In the genomic region with DNA sequence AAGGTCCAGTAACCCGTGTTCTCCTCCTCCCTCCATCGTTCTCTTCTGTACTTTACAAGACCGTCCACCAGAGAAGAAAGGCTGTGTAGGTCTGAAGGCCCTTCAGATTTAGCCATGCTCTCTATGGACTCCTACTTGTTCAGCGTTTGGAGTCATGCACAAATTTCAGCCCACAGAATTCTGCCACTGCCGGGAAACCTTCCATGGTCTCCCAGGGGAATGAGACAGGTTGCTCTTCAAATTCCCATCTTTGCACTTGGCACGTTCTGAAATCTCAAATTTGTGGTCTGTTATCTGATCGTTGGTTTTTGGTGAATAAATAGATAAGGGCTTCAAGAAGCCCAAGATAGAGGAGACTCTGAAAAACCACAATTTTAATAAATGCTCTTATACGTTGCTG, we compare ENCODE assay signal across 8 mouse cellular contexts. TPM values are rescaled to one million over a fixed set of nuclear protein-coding genes. Genes with fewer than 3 reads are reported as not detected.
DNase-seq lines count a peak whose midpoint lies in the region; ATAC-seq and TF ChIP-seq lines count a peak whose summit lies in the region.
"Had no signal": no experiment of that assay in that cellular context is flagged by ENCODE, and none has a peak within 500 bp of the region (broad histone marks: within the 10 kb centered on the region; RNA-seq: fewer than 3 reads in every experiment).

No protein-coding gene starts in this region.

- H3K27ac ChIP-seq in kidney, embryonic 16.5 days (ENCODE audit: low read length) = no peak overlapping the region
- no peak overlapping the region for H3K27ac ChIP-seq in CH12.LX (ENCODE audit: insufficient read depth, low read depth)
- no peak overlapping the region for H3K27ac ChIP-seq in embryonic facial prominence, embryonic 13.5 days
- H3K27ac ChIP-seq in limb, embryonic 14.5 days (replicated peaks; ENCODE audit: low read depth, low read length) = no peak overlapping the region

- no peak overlapping the region for H3K9ac ChIP-seq in kidney, embryonic 16.5 days (replicated peaks; ENCODE audit: low read length)
- peak overlapping the region; percentile 46; the same call in 1 of the 2 replicates for H3K9ac ChIP-seq in CH12.LX (ENCODE audit: insufficient read depth, low read depth)
- no peak overlapping the region for H3K9ac ChIP-seq in embryonic facial prominence, embryonic 13.5 days
- H3K9ac ChIP-seq in limb, embryonic 14.5 days (ENCODE audit: low read depth, low read length, severe bottlenecking) = no peak overlapping the region

- no peak for TF ChIP-seq POLR2A in CH12.LX (IDR thresholded peaks at IDR 0.05; ENCODE audit: low read depth, low read length)
- no peak for TF ChIP-seq POLR2A in limb, embryonic 14.5 days (IDR thresholded peaks at IDR 0.05; ENCODE audit: borderline replicate concordance, extremely low read depth, insufficient read depth, insufficient read length)

- H3K4me3 ChIP-seq in kidney, embryonic 16.5 days (ENCODE audit: low read length) = no peak overlapping the region
- no peak overlapping the region for H3K4me3 ChIP-seq in CH12.LX (replicated peaks in 1 of 3; ENCODE audit: low read depth in 2 of 3, low read length in 2 of 3, poor library complexity in 1 of 3)
- no peak overlapping the region for H3K4me3 ChIP-seq in embryonic facial prominence, embryonic 13.5 days
- no peak overlapping the region for H3K4me3 ChIP-seq in limb, embryonic 14.5 days (replicated peaks; ENCODE audit: low read length)
- H3K4me3 ChIP-seq: myocyte had no signal

- H3K9me3 ChIP-seq in kidney, embryonic 16.5 days (ENCODE audit: low read length) = no peaks in the 10 kb centered on the region
- no peaks in the 10 kb centered on the region for H3K9me3 ChIP-seq in CH12.LX (replicated peaks; ENCODE audit: low read length)
- no peaks in the 10 kb centered on the region for H3K9me3 ChIP-seq in embryonic facial prominence, embryonic 13.5 days
- H3K9me3 ChIP-seq in limb, embryonic 14.5 days (ENCODE audit: control insufficient read depth, low read length) = no peaks in the 10 kb centered on the region

- no peak for DNase-seq in kidney, adult 8-10 months
- DNase-seq in CH12.LX (ENCODE audit: extremely low read depth) = no peak
- no peak for DNase-seq in limb, embryonic 14.5 days (ENCODE audit: low spot score)
- DNase-seq in thymus, adult 18-20 months = no peak
- DNase-seq in spleen, adult 18-20 months = no peak

- TF ChIP-seq RAD21 in CH12.LX (IDR thresholded peaks at IDR 0.05; ENCODE audit: low read depth, low read length) = no peak

- H3K4me2 ChIP-seq in kidney, embryonic 16.5 days (replicated peaks; ENCODE audit: low read depth, low read length) = peak overlapping the region; percentile 85
- peak overlapping the region; percentile 89 for H3K4me2 ChIP-seq in CH12.LX (ENCODE audit: insufficient read depth, low read depth, poor library complexity, severe bottlenecking)
- H3K4me2 ChIP-seq in embryonic facial prominence, embryonic 13.5 days = peak overlapping the region; percentile 86
- H3K4me2 ChIP-seq in limb, embryonic 14.5 days (replicated peaks; ENCODE audit: low read depth, low read length, severe bottlenecking) = peak overlapping the region; percentile 78

- TF ChIP-seq EP300 in CH12.LX (IDR thresholded peaks at IDR 0.05; ENCODE audit: low read length) = no peak

- no peak for TF ChIP-seq CTCF in CH12.LX (conservative IDR thresholded peaks at IDR 0.05 in 1 of 2, IDR thresholded peaks at IDR 0.05 in 1 of 2; ENCODE audit: low read depth in 2 of 2, low read length in 2 of 2)

- no peak for ATAC-seq in kidney, embryonic 16.5 days (ENCODE audit: low FRiP score, low TSS enrichment)
- ATAC-seq in embryonic facial prominence, embryonic 13.5 days (ENCODE audit: insufficient number of reproducible peaks, insufficient read depth, low FRiP score, low TSS enrichment, low read depth) = no peak
- no peak for ATAC-seq in limb, embryonic 14.5 days (ENCODE audit: low FRiP score, low read depth)

- dilution Hi-C loops in CH12.LX (cut with MboI; ENCODE audit: extremely low pct_ligation_motif_present, extremely low pct_unique_long_range_greater_than_20kb, low sequenced_read_pairs) = loop anchor here (25.0 kb wide), 1 partner anchor 171 kb away; no protein-coding TSS in a partner anchor

- H3K27me3 ChIP-seq in kidney, embryonic 16.5 days (ENCODE audit: insufficient read depth, low read length) = no peaks in the 10 kb centered on the region
- H3K27me3 ChIP-seq in CH12.LX (replicated peaks) = no peaks in the 10 kb centered on the region
- H3K27me3 ChIP-seq in embryonic facial prominence, embryonic 13.5 days = peaks cover 18% of the 10 kb centered on the region; the same call in 1 of the 2 replicates
- H3K27me3 ChIP-seq in limb, embryonic 14.5 days (ENCODE audit: control insufficient read depth, insufficient read depth, low read length) = no peaks in the 10 kb centered on the region

- in situ Hi-C loops in CH12.LX (cut with MboI; ENCODE audit: low pct_ligation_motif_present, low pct_unique_long_range_greater_than_20kb, low sequenced_read_pairs) = loop anchor here (5.0 to 25.0 kb wide), 3 partner anchors 76 to 471 kb away; no protein-coding TSS in a partner anchor

- H3K79me2 ChIP-seq in CH12.LX (replicated peaks; ENCODE audit: control insufficient read depth, extremely low read depth, insufficient read depth, poor library complexity, severe bottlenecking) = peaks cover 27% of the 10 kb centered on the region

- H3K36me3 ChIP-seq in kidney, embryonic 16.5 days (ENCODE audit: insufficient read depth, low read length) = no peaks in the 10 kb centered on the region
- H3K36me3 ChIP-seq in CH12.LX (replicated peaks in 1 of 2; ENCODE audit: control insufficient read depth in 1 of 2, insufficient read depth in 1 of 2, low read length in 1 of 2) = peaks cover 0 to 5% of the 10 kb centered on the region in 2 experiments
- H3K36me3 ChIP-seq in embryonic facial prominence, embryonic 13.5 days = 0 out of 2 replicates have a peak, but pooled peaks cover under 1% of the 10 kb centered on the region
- H3K36me3 ChIP-seq in limb, embryonic 14.5 days (ENCODE audit: control insufficient read depth, insufficient read depth, low read length) = no peaks in the 10 kb centered on the region

- 73% methylated on average over 8 of the region's 8 CpGs for WGBS in kidney, embryonic 16.5 days
- 66% methylated on average over 8 of the region's 8 CpGs for WGBS in embryonic facial prominence, embryonic 13.5 days
- 70% methylated on average over 8 of the region's 8 CpGs for WGBS in limb, embryonic 14.5 days

- H3K4me1 ChIP-seq in kidney, embryonic 16.5 days (ENCODE audit: insufficient read depth, low read length) = 0 out of 2 replicates have a peak, but pooled peaks cover 8% of the 10 kb centered on the region
- peaks cover 0 to 11% of the 10 kb centered on the region in 2 experiments; a peak in 2 of 4 replicates for H3K4me1 ChIP-seq in CH12.LX (ENCODE audit: control insufficient read depth in 1 of 2, insufficient read depth in 2 of 2)
- H3K4me1 ChIP-seq in embryonic facial prominence, embryonic 13.5 days = peaks cover 11% of the 10 kb centered on the region
- peaks cover 8% of the 10 kb centered on the region for H3K4me1 ChIP-seq in limb, embryonic 14.5 days (ENCODE audit: control insufficient read depth, insufficient read depth, low read length)

TF ChIP-seq in CH12.LX, 34 proteins besides CTCF, POLR2A, EP300 and RAD21:
- TF ChIP-seq UBTF (IDR thresholded peaks at IDR 0.05; ENCODE audit: low read depth, low read length) (no peak), BHLHE40 (IDR thresholded peaks at IDR 0.05; ENCODE audit: low read depth, low read length) (no peak), MAFK (IDR thresholded peaks at IDR 0.05; ENCODE audit: insufficient replicate concordance, low read length) (no peak), MXI1 (IDR thresholded peaks at IDR 0.05; ENCODE audit: low read depth, low read length) (no peak), ZKSCAN1 (IDR thresholded peaks at IDR 0.05; ENCODE audit: borderline replicate concordance, low read depth, low read length) (no peak), JUND (conservative IDR thresholded peaks at IDR 0.05; ENCODE audit: low read depth, low read length) (no peak)

RNA-seq across cellular contexts. Expression of a gene that starts 1.2 kb away (rescaled TPM):
- polyA plus RNA-seq in kidney, embryonic 16.5 days (2015; fragmentation: Nextera tagmentation; extraction: Ambion mirVana) = 8.9 and 9.0 TPM in 2 replicates
- total RNA-seq in CH12.LX (2012; rRNA removed) (29.8 and 35.4 TPM in 2 replicates), CH12.LX (2014; rRNA removed) (21.8 and 23.5 TPM in 2 replicates)
- polyA plus RNA-seq in CH12.LX (2012; ENCODE audit: insufficient read length, low read depth) = 17.5 and 21.4 TPM in 2 replicates
- 34.8 and 42.7 TPM in 2 replicates for polyA plus RNA-seq in embryonic facial prominence, embryonic 13.5 days (2015; fragmentation: Nextera tagmentation; extraction: Ambion mirVana)
- polyA plus RNA-seq in limb, embryonic 14.5 days (2012; rRNA removed) = 114 and 148 TPM in 2 replicates
- 81.4 and 84.3 TPM in 2 replicates for polyA plus RNA-seq in limb, embryonic 14.5 days (2014; fragmentation: Nextera tagmentation; extraction: Ambion mirVana)
- polyA plus RNA-seq: myocyte had no signal
